Mouse (Mus musculus) G1E (cell line): ENCODE results near the gene Etl4.

Experiments
- CTCF ChIP-seq: IDR thresholded peaks from 2 replicates; pipeline ENCODE4 v1.5.1; 2012; ENCODE audit warnings: low read depth, low read length, inconsistent platforms, mixed read lengths
- GATA1 ChIP-seq: IDR thresholded peaks from 2 replicates; pipeline ENCODE4 v1.6.1; 2012; ENCODE audit warnings: borderline replicate concordance, low read length, inconsistent platforms, mixed read lengths
- GATA2 ChIP-seq: IDR thresholded peaks from 2 replicates; pipeline ENCODE4 v1.6.1; 2012; ENCODE audit warnings: low read depth, low read length, inconsistent platforms, borderline replicate concordance
- POLR2AphosphoS5 ChIP-seq: IDR thresholded peaks from 2 replicates; pipeline ENCODE4 v1.6.1; 2012; ENCODE audit warnings: low read depth, low read length, inconsistent platforms; ENCODE audit not compliant: insufficient replicate concordance
- TAL1 ChIP-seq: conservative IDR thresholded peaks from 2 replicates; pipeline ENCODE4 v1.6.1; 2012; ENCODE audit warnings: low read depth, low read length, inconsistent platforms, mixed read lengths

- TF ChIP-seq CTCF (no peak), POLR2AphosphoS5 (no peak), GATA1 (no peak), TAL1 (no peak), GATA2 (no peak)
Measured at GRCm38 (mm10) chr2:20547349-20547677, 637.7 kb downstream of the Etl4 start.
